Mouse (Mus musculus) cerebral cortex, adult 2 months (tissue): Measurements from ENCODE around the gene Tfap4.

Source experiments
- WGBS: fragments of 180-500 bp; shearing (Covaris S2); methylation state at CpG from one replicate; pipeline ENCODE4 v1.1.7; 2018; 5-methylcytosine and 5-hydroxymethylcytosine counted together

The Tfap4 gene

DNA sequence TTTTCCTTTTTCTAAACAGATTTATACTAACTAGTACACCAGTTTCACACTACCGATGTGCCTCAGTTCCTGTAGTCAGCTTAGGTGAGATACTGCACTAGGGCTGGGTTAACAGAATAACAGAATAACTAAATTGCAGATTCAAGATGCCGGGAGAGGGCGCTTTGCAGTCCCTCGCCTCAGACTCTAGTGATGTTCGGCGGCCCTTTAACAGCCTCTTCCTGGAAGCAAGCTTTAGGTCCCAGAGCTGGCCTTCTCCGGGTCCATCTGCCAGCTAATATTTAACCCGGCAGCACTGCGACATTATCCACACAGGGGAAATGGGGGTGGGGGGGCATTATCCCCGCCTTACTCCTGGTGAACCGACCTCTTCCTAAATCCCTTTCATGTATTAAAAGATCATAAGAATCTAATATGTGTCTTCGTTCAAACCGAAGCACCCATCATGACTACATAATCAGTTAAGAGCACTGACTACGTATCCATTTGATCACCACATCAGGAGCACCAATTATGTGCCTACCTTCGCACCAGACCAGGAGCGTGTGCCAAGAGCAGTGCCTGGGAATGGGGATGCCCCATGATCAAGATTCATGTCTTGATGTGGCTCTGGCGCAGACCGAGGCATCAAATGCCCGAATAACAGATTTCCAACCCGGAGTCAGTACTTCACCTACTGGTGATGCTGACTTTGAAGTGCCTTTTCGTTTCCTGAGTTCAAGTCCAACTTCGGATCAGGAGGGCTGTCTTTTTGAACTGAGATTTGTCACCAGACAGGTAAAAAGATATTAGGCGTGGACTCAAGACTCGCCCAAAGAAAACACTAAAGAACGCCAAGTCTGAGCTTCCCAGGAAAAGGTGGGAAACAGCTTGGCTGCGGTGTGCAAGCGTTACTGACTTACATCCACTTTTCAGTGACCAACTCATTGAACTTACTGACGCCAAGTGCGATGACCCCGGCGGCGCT lies 33.5 kb upstream of the Tfap4 start:
- WGBS, result 16% methylated on average over 32 of the region's 32 CpGs

GRCm38 (mm10) chr16:4590236-4590635 lies 30.6 kb upstream of the Tfap4 start:
- WGBS, result 97% methylated on average over 9 of the region's 9 CpGs

GRCm38 (mm10) chr16:4587516-4588210 lies 28.0 kb upstream of the Tfap4 start:
- WGBS, result 59% methylated on average over 5 of the region's 5 CpGs

GRCm38 (mm10) chr16:4586531-4587123 lies 27.0 kb upstream of the Tfap4 start:
- 2% methylated on average over 41 of the region's 43 CpGs for WGBS

DNA sequence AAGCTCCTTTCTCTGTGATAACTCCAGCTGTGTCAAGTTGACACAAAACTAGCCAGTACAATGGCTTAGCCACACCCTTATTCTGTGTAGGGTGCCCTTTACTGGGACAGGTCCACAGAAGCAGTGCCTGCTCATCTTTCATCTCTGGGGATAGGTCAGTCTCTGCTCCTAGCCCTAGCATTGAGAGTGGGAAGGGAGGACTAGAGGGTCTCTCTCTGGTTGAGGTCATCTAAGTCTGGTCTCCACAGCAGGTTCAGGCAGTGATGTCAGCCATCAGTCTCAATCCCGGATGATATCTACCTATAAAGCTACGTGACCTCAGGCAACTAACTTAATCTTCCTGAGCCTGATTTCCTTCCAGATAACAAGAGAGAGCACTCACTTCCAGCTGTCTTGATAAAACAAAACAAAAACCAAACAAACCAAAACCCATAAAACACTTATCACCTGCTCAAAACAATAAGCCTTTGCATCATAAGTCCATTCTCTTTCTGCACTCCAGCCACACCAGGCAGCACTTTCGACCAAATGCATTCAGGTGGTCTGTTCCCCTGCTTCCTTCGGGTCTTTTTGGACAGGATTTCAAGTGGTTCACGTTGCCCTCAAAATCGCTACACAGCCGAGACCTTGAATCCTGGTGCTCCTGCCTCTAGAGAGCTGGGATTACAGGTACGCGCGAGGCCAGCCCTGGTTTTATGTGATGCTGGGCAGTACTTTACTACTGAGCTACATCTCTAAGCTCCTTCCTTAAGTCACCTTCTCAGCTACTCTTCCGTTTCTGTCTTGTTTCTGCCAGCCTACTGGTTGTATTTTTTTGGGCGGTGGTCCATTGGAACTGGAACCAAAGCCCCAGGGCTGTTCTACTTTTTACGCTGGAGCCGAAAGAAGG lies 26.2 kb upstream of the Tfap4 start:
- 18% methylated on average over 14 of the region's 14 CpGs for WGBS

DNA sequence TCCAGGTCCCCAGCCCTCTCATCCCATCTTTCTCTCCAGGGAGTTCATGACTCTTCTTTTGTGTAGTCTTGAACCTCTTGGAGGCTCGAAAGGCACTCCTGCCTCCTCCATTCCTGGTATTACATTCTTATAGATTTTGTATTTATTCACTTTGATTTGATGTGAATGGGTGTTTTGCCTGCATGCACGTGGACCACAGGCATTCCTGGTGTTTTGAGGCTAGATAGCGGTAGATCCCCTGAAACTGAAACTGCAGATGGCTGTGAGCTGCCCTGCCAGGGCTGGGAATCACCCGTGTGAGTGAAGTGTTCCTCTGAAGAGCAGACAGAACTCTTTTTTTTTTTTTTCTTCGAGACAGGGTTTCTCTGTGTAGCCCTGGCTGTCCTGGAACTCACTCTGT lies 24.8 kb upstream of the Tfap4 start:
- WGBS, result 77% methylated on average over 5 of the region's 5 CpGs

DNA sequence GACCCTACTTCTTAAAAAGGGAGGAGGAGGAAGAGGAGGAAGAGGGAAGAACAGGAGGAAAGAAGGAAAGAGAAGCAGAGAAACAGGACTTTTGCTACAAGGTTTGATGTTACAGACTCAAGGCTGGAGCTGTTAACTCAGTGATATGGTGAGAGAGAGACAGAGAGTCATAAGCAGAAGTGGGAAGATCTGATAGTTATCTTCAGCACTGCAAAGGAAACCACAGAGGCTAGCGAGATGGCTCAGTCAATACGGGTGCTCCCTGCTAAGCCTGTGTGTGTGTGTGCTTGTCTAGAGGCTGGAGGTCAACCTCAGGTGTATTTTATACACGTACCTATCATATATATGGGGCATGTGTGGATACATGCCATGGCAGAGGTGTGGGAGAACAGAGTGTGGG lies 24.2 kb upstream of the Tfap4 start:
- 85% methylated on average over 3 of the region's 3 CpGs for WGBS

DNA sequence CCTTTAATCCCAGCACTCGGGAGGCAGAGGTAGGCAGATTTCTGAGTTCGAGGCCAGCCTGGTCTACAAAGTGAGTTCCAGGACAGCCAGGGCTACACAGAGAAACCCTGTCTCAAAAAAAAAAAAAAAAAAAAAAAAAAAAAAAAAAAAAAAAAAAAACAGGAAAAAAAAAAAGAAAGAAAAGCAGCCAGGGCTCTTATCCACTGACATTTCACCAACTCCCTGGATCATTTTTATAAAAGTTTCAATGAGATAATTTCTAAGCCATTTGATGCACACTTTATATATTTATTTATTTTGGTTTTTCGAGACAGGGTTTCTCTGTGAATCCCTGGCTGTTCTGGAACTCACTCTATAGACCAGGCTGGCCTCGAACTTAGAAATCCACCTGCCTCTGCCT lies 21.5 kb upstream of the Tfap4 start:
- 91% methylated on average over 4 of the region's 4 CpGs for WGBS

- WGBS, result 77% methylated on average over 7 of the region's 7 CpGs
Observed at GRCm38 (mm10) chr16:4578630-4579029, 19.0 kb upstream of the Tfap4 start.

DNA sequence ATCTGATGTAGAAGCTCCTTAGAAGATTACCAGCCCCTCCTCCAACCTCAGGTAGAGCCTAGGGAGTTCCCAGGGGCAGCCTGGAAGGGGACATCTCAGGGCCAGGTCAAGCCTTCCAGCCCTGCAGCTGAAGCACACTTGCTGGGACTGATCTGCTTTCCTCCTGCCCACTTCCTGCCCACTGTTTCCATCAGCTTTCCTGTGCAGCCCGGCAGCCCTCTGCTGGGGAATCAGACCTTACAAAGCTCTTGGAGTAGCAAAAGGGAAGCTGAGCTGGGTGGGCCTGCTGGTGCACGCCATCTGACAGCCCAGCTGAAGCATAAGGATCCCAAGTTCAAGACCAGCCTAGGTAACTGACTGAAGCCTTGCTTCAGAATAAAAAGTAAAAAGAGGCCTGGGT lies 17.2 kb upstream of the Tfap4 start:
- whole genome bisulfite sequencing, result 49% methylated on average over 2 of the region's 2 CpGs

DNA sequence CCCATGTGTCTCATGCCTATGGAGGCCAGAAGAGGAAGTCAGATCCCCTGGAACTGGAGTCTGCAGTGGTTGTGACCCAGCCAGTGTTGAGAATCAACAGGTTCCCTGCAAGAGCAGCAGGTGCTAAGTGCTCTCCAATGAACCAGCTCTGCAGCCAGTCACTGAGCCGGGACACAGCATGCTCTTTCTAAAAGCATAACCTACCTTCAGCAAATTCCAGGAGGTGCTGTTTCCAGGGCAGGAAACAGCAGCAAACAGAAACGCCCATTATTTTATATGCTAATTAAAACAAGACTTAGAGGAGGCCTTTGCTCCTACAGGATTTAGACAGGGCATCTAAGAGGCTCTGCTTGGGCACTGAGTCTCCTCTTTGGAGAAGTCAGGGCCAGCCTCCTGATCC lies 16.4 kb upstream of the Tfap4 start:
- 60% methylated on average over 2 of the region's 2 CpGs for WGBS

DNA sequence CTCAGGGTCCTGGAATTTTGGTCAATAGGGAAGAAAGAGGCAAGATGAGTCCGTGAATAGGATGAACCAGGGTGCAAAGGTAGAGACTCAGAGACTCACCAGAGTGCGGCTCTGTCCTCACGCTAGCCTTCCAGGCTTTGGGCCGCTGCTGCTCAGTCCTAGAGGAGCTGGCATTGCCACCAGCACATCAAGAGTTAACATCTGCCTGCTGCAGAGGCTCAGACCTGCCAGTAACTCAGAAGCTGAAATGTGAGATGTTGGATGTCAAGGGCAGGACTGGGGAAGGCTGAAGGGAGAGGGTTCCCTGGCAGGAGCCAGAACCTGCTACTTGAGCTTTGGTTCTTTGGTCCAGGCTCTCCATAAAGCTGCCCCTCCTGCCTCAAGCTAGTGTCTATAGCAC lies 11.1 kb upstream of the Tfap4 start:
- WGBS, result 83% methylated on average over 4 of the region's 4 CpGs

DNA sequence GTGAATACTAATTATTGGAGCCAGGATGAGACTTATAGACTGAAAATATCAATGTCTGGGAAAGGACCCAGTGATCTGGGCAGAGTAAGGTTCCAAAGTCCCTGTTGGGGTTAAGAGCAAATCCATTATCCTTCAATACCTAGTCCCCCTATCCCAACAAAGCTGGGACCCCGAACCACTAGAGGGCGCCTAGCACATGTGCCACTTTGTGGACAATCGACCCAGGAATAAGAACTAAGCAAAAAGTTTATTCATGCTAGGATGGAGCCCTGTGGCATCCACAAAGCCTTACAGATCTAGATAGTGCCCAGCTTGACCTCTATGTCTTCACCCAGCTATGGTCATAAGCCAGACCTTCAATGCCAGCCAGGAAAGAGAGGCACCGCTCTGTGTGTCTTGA lies 8.3 kb upstream of the Tfap4 start:
- 23% methylated on average over 4 of the region's 4 CpGs for WGBS

DNA sequence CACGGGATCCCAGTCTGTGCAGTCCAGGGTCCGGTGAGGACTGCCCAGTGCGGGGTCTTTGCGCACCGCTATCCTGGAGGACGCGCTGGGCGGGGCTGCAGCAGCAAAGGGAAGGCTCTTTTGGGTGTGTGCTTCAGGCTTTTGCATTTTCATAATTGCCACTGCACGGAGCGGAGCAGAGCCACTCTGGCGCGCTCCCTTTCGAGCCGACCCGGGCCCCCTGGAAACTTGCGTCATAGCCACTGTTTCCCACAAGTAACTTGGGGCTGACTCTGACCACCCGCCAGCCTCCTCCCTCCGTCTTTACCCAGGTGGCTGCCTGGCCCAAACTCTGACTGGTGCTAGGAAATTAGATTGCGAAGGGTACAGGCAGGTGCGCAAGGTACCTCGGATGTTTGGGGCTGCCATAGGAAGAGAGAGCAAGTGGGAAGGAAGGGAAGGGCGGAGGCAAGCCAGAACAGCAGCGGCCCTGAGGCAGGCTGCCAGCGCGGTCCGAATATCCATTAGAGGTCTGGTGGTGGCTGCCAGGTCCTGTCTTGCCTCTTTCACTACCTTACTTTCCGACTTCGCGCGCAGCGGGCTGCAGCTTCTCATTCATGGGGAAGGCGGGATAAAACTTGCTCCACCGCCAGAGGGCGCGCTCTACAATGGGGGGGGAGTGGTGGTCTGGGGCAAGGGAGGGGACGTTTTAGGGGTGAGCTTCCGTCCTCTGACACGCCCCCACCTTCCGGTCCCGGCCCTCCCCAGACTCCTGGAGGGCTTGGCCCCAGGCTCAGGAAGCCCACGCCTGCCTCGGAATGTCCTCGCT lies 695 bp upstream of the Tfap4 start:
- WGBS, result 3% methylated on average over 43 of the region's 43 CpGs

- under 1% methylated on average over 43 of the region's 43 CpGs for WGBS
Observed at GRCm38 (mm10) chr16:4558980-4559631, 548 bp downstream of the Tfap4 start.

- WGBS, result under 1% methylated on average over 38 of the region's 38 CpGs
Observed at GRCm38 (mm10) chr16:4558384-4558979, 1.2 kb downstream of the Tfap4 start.

DNA sequence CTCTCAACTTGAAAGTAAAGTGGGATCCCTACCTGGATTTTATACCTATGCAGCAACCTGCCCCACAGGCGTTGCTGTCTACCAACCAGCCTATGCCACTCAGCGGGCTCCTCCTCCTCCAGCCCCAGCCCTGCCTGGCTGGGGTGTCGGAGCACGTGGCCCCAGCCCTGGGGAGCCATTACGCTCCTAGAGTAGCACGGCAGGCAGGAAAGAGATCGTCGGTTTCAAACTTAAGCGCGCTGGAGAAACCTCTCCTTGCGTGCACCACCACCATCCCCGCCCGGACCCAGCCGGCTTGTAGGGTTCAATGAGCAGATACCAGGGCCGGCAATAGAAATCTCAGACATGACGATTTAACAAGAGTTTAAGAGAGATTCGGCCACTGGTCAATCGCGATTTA lies 1.7 kb downstream of the Tfap4 start:
- under 1% methylated on average over 19 of the region's 19 CpGs for WGBS

DNA sequence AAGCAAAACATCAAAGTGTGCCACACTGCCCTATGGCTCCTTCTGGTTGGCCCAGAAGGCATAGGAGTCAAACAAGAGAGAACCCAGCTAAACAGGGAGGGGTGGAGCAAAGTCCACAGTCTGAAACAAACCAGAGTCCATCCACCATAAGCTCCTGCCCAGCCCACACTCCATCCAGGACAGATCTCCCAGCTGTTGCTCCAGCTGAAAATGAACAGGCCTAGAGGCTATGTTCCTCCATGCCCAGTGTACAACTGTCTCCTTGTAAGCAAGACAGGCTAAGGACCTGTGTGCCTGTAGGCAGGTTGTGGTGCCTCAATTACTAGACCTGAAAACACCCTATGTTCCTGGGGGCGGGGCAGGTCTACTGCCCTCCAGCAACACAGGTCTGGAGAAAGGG lies 2.6 kb downstream of the Tfap4 start:
- WGBS, result 88% methylated on average over 1 of the region's 1 CpGs

- WGBS, result 98% methylated on average over 1 of the region's 1 CpGs
Observed at GRCm38 (mm10) chr16:4555555-4555954, 4.1 kb downstream of the Tfap4 start.
